Mouse (Mus musculus): ENCODE results near the gene Bmp2.

DNA sequence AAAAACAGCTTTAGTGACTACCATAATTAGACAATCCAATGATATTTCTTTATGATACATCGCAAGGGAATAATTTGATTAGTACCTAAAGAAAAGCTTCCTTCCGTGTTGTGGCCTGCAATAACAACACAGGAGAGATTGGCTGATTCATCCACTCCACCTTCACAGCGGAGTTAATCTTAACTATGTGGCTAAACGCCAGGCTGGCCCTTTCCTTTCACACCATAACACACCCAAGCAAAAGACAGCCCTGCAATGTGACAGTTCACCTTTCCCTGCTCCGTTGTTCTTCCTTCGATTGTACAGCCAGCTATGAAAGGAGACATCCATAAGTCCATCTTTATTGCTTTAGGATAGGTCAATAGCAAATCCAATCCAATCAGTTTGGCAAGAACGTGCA lies 15.1 kb upstream of the Bmp2 start:
- no peak for TF ChIP-seq CTCF (IDR thresholded peaks at IDR 0.05; ENCODE audit: borderline replicate concordance, extremely low read depth, insufficient read depth, insufficient read length)
- TF ChIP-seq POLR2A (IDR thresholded peaks at IDR 0.05; ENCODE audit: borderline replicate concordance, extremely low read depth, insufficient read depth, insufficient read length, poor library complexity, severe bottlenecking): no peak

Data from brain, embryonic 14.5 days (tissue).